Mouse (Mus musculus) forelimb bud, embryonic 11.5 days (tissue): ENCODE measurements around the gene Gtf3c5.

Source experiments
- DNase-seq: peaks from one replicate; pipeline ENCODE4 v3.0.0-alpha.2; 2012; ENCODE audit warnings: low read depth, low spot score

Gtf3c5 gene

GRCm38 (mm10) chr2:28569903-28570302, 13.6 kb downstream of the Gtf3c5 start:
- peak; percentile 86 for DNase-seq

- no peak for DNase-seq
These were observed 17.0 kb downstream of the Gtf3c5 start for GRCm38 (mm10) chr2:28566545-28566944.

GRCm38 (mm10) chr2:28564380-28564779, 19.2 kb downstream of the Gtf3c5 start:
- no peak for DNase-seq

- DNase-seq = no peak
These were observed 19.7 kb downstream of the Gtf3c5 start for GRCm38 (mm10) chr2:28563830-28564229.

GRCm38 (mm10) chr2:28563303-28563702, 20.2 kb downstream of the Gtf3c5 start, which contains the start of gene Cel:
TSS of gene Cel (minus strand) at chr2:28563403.
- DNase-seq = no peak

- no peak for DNase-seq
These were observed 26.1 kb downstream of the Gtf3c5 start for GRCm38 (mm10) chr2:28557452-28557851.

- no peak for DNase-seq
These were observed 31.2 kb downstream of the Gtf3c5 start for GRCm38 (mm10) chr2:28552301-28552700.

- no peak for DNase-seq
These were observed 34.4 kb downstream of the Gtf3c5 start for GRCm38 (mm10) chr2:28549157-28549556.

- DNase-seq = peak; percentile 84
These were observed 36.0 kb downstream of the Gtf3c5 start for GRCm38 (mm10) chr2:28547237-28548172.

- DNase-seq = no peak
These were observed 37.0 kb downstream of the Gtf3c5 start for GRCm38 (mm10) chr2:28546560-28546959.

GRCm38 (mm10) chr2:28545976-28546375, 37.6 kb downstream of the Gtf3c5 start:
- DNase-seq = no peak

GRCm38 (mm10) chr2:28543894-28544293, 39.7 kb downstream of the Gtf3c5 start:
- no peak for DNase-seq

GRCm38 (mm10) chr2:28540587-28541227, 42.8 kb downstream of the Gtf3c5 start:
- DNase-seq = no peak

GRCm38 (mm10) chr2:28539949-28540348, 43.6 kb downstream of the Gtf3c5 start:
- DNase-seq = no peak

GRCm38 (mm10) chr2:28539206-28539605, 44.3 kb downstream of the Gtf3c5 start:
- DNase-seq = no peak

- DNase-seq = no peak
These were observed 44.8 kb downstream of the Gtf3c5 start for GRCm38 (mm10) chr2:28538817-28539128.

GRCm38 (mm10) chr2:28537995-28538816, 45.3 kb downstream of the Gtf3c5 start:
- no peak for DNase-seq

GRCm38 (mm10) chr2:28537634-28537920, 46.0 kb downstream of the Gtf3c5 start:
- DNase-seq = no peak

GRCm38 (mm10) chr2:28536766-28537633, 46.6 kb downstream of the Gtf3c5 start:
- no peak for DNase-seq

- no peak for DNase-seq
These were observed 47.4 kb downstream of the Gtf3c5 start for GRCm38 (mm10) chr2:28536166-28536565.

- DNase-seq = no peak
These were observed 47.9 kb downstream of the Gtf3c5 start for GRCm38 (mm10) chr2:28535650-28536049.

GRCm38 (mm10) chr2:28535263-28535540, 48.3 kb downstream of the Gtf3c5 start:
- DNase-seq = no peak
